Mouse (Mus musculus): ENCODE data around the gene Fyn. TPM values are rescaled to one million over a fixed set of nuclear protein-coding genes. Genes with fewer than 3 reads are reported as not detected.
A peak's percentile ranks its signal among the peaks of the same experiment; 100 is the strongest.

Gene Fyn
- polyA plus RNA-seq, 1 experiment from 2014 or later, result 71.0 TPM

GRCm38 (mm10) chr10:39385259-39385658 lies 16.6 kb downstream of the Fyn start:
- no peak overlapping the region for H3K4me2 ChIP-seq
- H3K9ac ChIP-seq, result no peak overlapping the region
- no peak for ATAC-seq (ENCODE audit: low FRiP score)
- no peaks in the 10 kb centered on the region for H3K9me3 ChIP-seq
- 0 out of 2 replicates have a peak, but pooled peaks cover 4% of the 10 kb centered on the region for H3K36me3 ChIP-seq
- H3K4me1 ChIP-seq (replicated peaks), result peaks cover 93% of the 10 kb centered on the region
- H3K4me3 ChIP-seq, result no peak overlapping the region
- H3K27ac ChIP-seq, result no peak overlapping the region
- WGBS, result 76% methylated on average over 8 of the region's 8 CpGs
- no peaks in the 10 kb centered on the region for H3K27me3 ChIP-seq

- H3K27me3 ChIP-seq, result no peaks in the 10 kb centered on the region
- H3K9ac ChIP-seq, result no peak overlapping the region
- WGBS, result 52% methylated on average over 15 of the region's 15 CpGs
- no peak for ATAC-seq (ENCODE audit: low FRiP score)
- 0 out of 2 replicates have a peak overlapping the region, but pooled peaks have one; percentile 12 for H3K27ac ChIP-seq
- no peak overlapping the region for H3K4me2 ChIP-seq
- H3K36me3 ChIP-seq, result peaks cover 8% of the 10 kb centered on the region
- H3K4me1 ChIP-seq (replicated peaks), result peaks cover 88% of the 10 kb centered on the region
- no peak overlapping the region for H3K4me3 ChIP-seq
- no peaks in the 10 kb centered on the region for H3K9me3 ChIP-seq
Measured at GRCm38 (mm10) chr10:39386203-39386602, 17.5 kb downstream of the Fyn start.

GRCm38 (mm10) chr10:39387024-39387423 lies 18.4 kb downstream of the Fyn start:
- peaks cover 12% of the 10 kb centered on the region for H3K36me3 ChIP-seq
- WGBS, result 46% methylated on average over 5 of the region's 5 CpGs
- H3K27me3 ChIP-seq, result no peaks in the 10 kb centered on the region
- no peak overlapping the region for H3K4me3 ChIP-seq
- peaks cover 82% of the 10 kb centered on the region for H3K4me1 ChIP-seq (replicated peaks)
- no peaks in the 10 kb centered on the region for H3K9me3 ChIP-seq
- H3K9ac ChIP-seq, result no peak overlapping the region
- H3K27ac ChIP-seq, result peak overlapping the region; percentile 50
- peak overlapping the region; percentile 8; the same call in 1 of the 2 replicates for H3K4me2 ChIP-seq
- no peak for ATAC-seq (ENCODE audit: low FRiP score)

- ATAC-seq (ENCODE audit: low FRiP score), result no peak
- Histone ChIP-seq H3K9ac (no peak overlapping the region; the same call in 1 of the 2 replicates), H3K27ac (peak overlapping the region; percentile 50; the same call in 1 of the 2 replicates), H3K4me2 (no peak overlapping the region), H3K27me3 (no peaks in the 10 kb centered on the region), H3K4me1 (replicated peaks) (peaks cover 77% of the 10 kb centered on the region), H3K9me3 (no peaks in the 10 kb centered on the region), H3K4me3 (no peak overlapping the region), H3K36me3 (peaks cover 12% of the 10 kb centered on the region)
- 76% methylated on average over 11 of the region's 11 CpGs for WGBS
Measured at GRCm38 (mm10) chr10:39387556-39387955, 18.9 kb downstream of the Fyn start.

GRCm38 (mm10) chr10:39388144-39388543 lies 19.5 kb downstream of the Fyn start:
- no peak overlapping the region for H3K27ac ChIP-seq

GRCm38 (mm10) chr10:39389451-39389891 lies 20.8 kb downstream of the Fyn start:
- Histone ChIP-seq H3K36me3 (peaks cover 12% of the 10 kb centered on the region), H3K4me2 (no peak overlapping the region), H3K9me3 (no peaks in the 10 kb centered on the region), H3K4me1 (replicated peaks) (peaks cover 75% of the 10 kb centered on the region), H3K27me3 (no peaks in the 10 kb centered on the region), H3K27ac (peak overlapping the region; percentile 74), H3K9ac (0 out of 2 replicates have a peak overlapping the region, but pooled peaks have one; percentile 51), H3K4me3 (no peak overlapping the region)
- WGBS, result 59% methylated on average over 11 of the region's 11 CpGs
- ATAC-seq (ENCODE audit: low FRiP score), result no peak

More at GRCm38 (mm10) chr10:39388144-39388543, 19.5 kb downstream of the Fyn start:
- Histone ChIP-seq H3K27me3 (no peaks in the 10 kb centered on the region), H3K4me2 (no peak overlapping the region), H3K36me3 (peaks cover 12% of the 10 kb centered on the region), H3K9ac (no peak overlapping the region), H3K4me3 (no peak overlapping the region), H3K4me1 (replicated peaks) (peaks cover 76% of the 10 kb centered on the region), H3K9me3 (no peaks in the 10 kb centered on the region)
- ATAC-seq (ENCODE audit: low FRiP score), result no peak
- 90% methylated on average over 3 of the region's 3 CpGs for WGBS

GRCm38 (mm10) chr10:39390541-39390940 lies 21.9 kb downstream of the Fyn start:
- Histone ChIP-seq H3K4me2 (no peak overlapping the region), H3K9me3 (no peaks in the 10 kb centered on the region), H3K4me3 (no peak overlapping the region), H3K36me3 (peaks cover 19% of the 10 kb centered on the region), H3K9ac (no peak overlapping the region), H3K27me3 (no peaks in the 10 kb centered on the region), H3K4me1 (replicated peaks) (peaks cover 69% of the 10 kb centered on the region), H3K27ac (no peak overlapping the region)
- WGBS, result 75% methylated on average over 7 of the region's 7 CpGs
- no peak for ATAC-seq (ENCODE audit: low FRiP score)

- ATAC-seq (ENCODE audit: low FRiP score), result no peak
- Histone ChIP-seq H3K27me3 (no peaks in the 10 kb centered on the region), H3K27ac (no peak overlapping the region), H3K36me3 (peaks cover 28% of the 10 kb centered on the region), H3K9me3 (no peaks in the 10 kb centered on the region), H3K4me2 (no peak overlapping the region), H3K9ac (no peak overlapping the region), H3K4me3 (no peak overlapping the region), H3K4me1 (replicated peaks) (peaks cover 48% of the 10 kb centered on the region)
- 82% methylated on average over 6 of the region's 6 CpGs for WGBS
Measured at GRCm38 (mm10) chr10:39392900-39393483, 24.3 kb downstream of the Fyn start.

GRCm38 (mm10) chr10:39395544-39395943 lies 26.9 kb downstream of the Fyn start:
- H3K27me3 ChIP-seq, result no peaks in the 10 kb centered on the region
- no peak overlapping the region for H3K9ac ChIP-seq
- 95% methylated on average over 5 of the region's 5 CpGs for WGBS
- no peak overlapping the region for H3K27ac ChIP-seq
- peaks cover 31% of the 10 kb centered on the region for H3K4me1 ChIP-seq (replicated peaks)
- ATAC-seq (ENCODE audit: low FRiP score), result no peak
- H3K9me3 ChIP-seq, result no peaks in the 10 kb centered on the region
- peaks cover 36% of the 10 kb centered on the region for H3K36me3 ChIP-seq
- no peak overlapping the region for H3K4me2 ChIP-seq
- H3K4me3 ChIP-seq, result no peak overlapping the region

GRCm38 (mm10) chr10:39398924-39399323 lies 30.3 kb downstream of the Fyn start:
- Histone ChIP-seq H3K9me3 (no peaks in the 10 kb centered on the region), H3K27ac (no peak overlapping the region), H3K36me3 (peaks cover 39% of the 10 kb centered on the region), H3K4me2 (no peak overlapping the region), H3K9ac (no peak overlapping the region), H3K27me3 (no peaks in the 10 kb centered on the region), H3K4me1 (replicated peaks) (peaks cover 23% of the 10 kb centered on the region), H3K4me3 (no peak overlapping the region)
- no peak for ATAC-seq (ENCODE audit: low FRiP score)
- WGBS, result 80% methylated on average over 7 of the region's 7 CpGs

GRCm38 (mm10) chr10:39400155-39400554 lies 31.5 kb downstream of the Fyn start:
- 85% methylated on average over 5 of the region's 5 CpGs for WGBS

GRCm38 (mm10) chr10:39402487-39402886 lies 33.8 kb downstream of the Fyn start:
- ATAC-seq (ENCODE audit: low FRiP score), result no peak
- peaks cover 30% of the 10 kb centered on the region for H3K4me1 ChIP-seq (replicated peaks)
- H3K36me3 ChIP-seq, result peaks cover 24% of the 10 kb centered on the region; the same call in 1 of the 2 replicates
- no peaks in the 10 kb centered on the region for H3K9me3 ChIP-seq
- H3K27ac ChIP-seq, result no peak overlapping the region
- H3K27me3 ChIP-seq, result no peaks in the 10 kb centered on the region
- H3K4me2 ChIP-seq, result no peak overlapping the region
- no peak overlapping the region for H3K9ac ChIP-seq
- 93% methylated on average over 6 of the region's 6 CpGs for WGBS
- no peak overlapping the region for H3K4me3 ChIP-seq

More at GRCm38 (mm10) chr10:39400155-39400554, 31.5 kb downstream of the Fyn start:
- Histone ChIP-seq H3K36me3 (peaks cover 36% of the 10 kb centered on the region), H3K4me2 (no peak overlapping the region), H3K4me3 (no peak overlapping the region), H3K27ac (no peak overlapping the region), H3K9ac (no peak overlapping the region), H3K4me1 (replicated peaks) (peaks cover 17% of the 10 kb centered on the region), H3K9me3 (no peaks in the 10 kb centered on the region), H3K27me3 (no peaks in the 10 kb centered on the region)
- no peak for ATAC-seq (ENCODE audit: low FRiP score)

- 86% methylated on average over 6 of the region's 6 CpGs for WGBS
- H3K4me1 ChIP-seq (replicated peaks), result peaks cover 28% of the 10 kb centered on the region
- H3K27ac ChIP-seq, result no peak overlapping the region
- H3K27me3 ChIP-seq, result no peaks in the 10 kb centered on the region
- H3K4me3 ChIP-seq, result no peak overlapping the region
- H3K9ac ChIP-seq, result no peak overlapping the region
- peaks cover 27% of the 10 kb centered on the region for H3K36me3 ChIP-seq
- no peak for ATAC-seq (ENCODE audit: low FRiP score)
- H3K9me3 ChIP-seq, result no peaks in the 10 kb centered on the region
- H3K4me2 ChIP-seq, result no peak overlapping the region
Measured at GRCm38 (mm10) chr10:39403706-39404105, 35.1 kb downstream of the Fyn start.
